Mouse (Mus musculus) bone marrow macrophage, adult 2 months (primary cell): ENCODE results near the gene Ehhadh.

ENCODE experiments used
- CTCF ChIP-seq: IDR thresholded peaks from 2 replicates; pipeline ENCODE4 v1.5.1; 2012; ENCODE audit warnings: low read depth, mild to moderate bottlenecking, low read length, moderate library complexity
- POLR2A ChIP-seq: IDR thresholded peaks from 2 replicates; pipeline ENCODE4 v1.6.1; 2012; ENCODE audit warnings: mild to moderate bottlenecking, low read depth, low read length, borderline replicate concordance

DNA sequence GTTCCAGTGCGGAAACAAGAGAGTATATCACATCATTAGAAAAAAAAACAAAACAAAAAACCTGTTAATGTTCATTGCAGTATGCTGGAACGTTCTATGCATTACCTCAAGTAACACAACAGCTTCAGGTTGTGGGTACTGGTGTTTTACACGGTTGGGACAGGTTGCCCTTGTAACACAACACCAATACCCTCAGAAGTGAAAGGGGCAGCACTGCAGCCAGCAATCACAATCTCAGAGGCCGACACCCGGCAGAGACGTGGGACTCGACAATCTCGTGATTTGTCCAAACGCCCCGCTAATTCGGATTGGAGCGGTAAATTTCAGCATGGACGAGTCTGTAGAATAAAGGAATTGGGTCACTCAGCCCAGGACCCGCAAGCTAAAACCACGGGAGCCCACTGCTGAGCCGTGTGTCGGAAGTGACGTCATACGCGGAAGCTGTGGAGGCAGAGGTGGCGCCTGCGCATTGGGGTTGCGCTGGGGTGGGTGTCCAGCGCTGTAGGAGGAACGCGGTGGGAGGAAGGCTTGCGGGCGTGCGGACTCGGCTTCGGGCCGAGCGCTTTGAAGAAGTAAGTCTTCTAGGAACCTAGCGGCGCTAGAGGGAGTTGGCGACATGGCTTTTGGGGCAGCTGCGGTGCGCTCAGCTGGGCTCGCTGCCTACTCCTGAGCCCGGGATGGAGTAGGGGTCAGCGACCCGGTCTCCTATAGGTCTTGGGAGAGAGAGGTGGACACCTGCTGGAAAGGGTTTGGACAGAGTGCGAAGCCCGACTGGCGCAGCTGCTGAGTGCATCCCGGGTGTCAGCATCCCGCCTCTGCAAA is 6.5 kb upstream of the Ehhadh start, which contains the start of gene Map3k13:
- TF ChIP-seq CTCF (0 out of 2 replicates have a peak, but pooled peaks have one; percentile 5), POLR2A (no peak)
